Mouse (Mus musculus): Measurements from ENCODE around the gene Pask. TPM values are rescaled to one million over a fixed set of nuclear protein-coding genes. Genes with fewer than 3 reads are reported as not detected.

Gene Pask
- 5.6 and 6.9 TPM in 2 replicates for polyA plus RNA-seq (2014; fragmentation: Nextera tagmentation; extraction: Ambion mirVana)

DNA sequence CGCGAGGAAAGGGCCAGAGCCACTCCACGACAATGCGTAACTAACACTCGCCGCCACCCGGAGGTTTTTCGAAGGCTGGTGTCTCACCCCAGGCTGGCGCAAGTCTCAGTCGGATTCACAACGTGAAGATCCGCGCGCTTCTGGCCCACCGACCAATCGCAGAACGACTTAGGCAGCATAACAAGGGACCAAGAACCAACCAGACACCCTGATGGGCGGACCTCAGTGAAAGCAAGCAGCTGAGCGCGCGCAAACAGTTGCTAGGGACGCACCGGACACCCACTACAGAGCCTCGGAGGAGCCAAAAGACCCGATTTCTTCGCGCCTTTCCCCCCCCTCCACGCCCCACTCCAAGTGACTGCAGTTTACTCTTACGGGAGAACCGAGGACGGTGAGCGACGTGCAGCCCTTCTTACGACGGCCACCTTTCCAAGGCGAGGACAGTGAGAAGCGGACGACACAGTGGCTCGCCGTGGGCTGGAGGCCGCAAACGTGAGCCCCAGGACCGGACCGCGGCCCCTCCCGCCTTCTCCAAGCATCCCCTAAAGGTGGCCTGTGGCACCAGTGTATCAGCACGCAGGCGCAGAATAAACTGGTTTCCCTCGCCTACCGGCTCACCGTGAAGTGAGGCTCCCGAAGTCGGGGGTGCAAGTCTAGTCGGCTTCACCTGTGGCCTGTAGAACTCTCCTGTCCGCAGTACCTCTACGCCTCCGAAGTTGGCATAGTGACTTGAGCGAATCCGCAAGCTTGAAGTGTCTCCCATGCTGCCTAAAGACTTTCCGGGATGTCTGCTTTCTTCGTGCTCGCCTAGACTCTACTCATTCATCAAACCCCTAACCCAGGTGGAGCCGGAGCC lies at the start of gene Pask, which contains the start of gene Ppp1r7:
Gene Pask (minus strand): TSS at position 835 of the 856 bp plus-strand sequence.
Gene Ppp1r7 (plus strand): TSS at position 207 of the 856 bp plus-strand sequence.
- Histone ChIP-seq H3K27me3 (replicated peaks; ENCODE audit: control insufficient read depth, insufficient read depth, low read length) (no peaks in the 10 kb centered on the region), H3K27ac (ENCODE audit: low read depth, low read length) (peak within 1 kb of the TSS; percentile 63; the same call in 1 of the 2 replicates), H3K9me3 (replicated peaks; ENCODE audit: control insufficient read depth, low read length) (no peaks in the 10 kb centered on the region), H3K4me3 (ENCODE audit: low read depth, low read length) (peak within 1 kb of the TSS; percentile 96), H3K36me3 (ENCODE audit: control insufficient read depth, insufficient read depth, low read length) (peaks cover 18% of the 10 kb centered on the region), H3K9ac (ENCODE audit: low read length) (peak within 1 kb of the TSS; percentile 86), H3K4me1 (ENCODE audit: control insufficient read depth, insufficient read depth, low read length) (peaks cover 9% of the 10 kb centered on the region), H3K4me2 (ENCODE audit: low read length) (peak within 1 kb of the TSS; percentile 89)
- peak; percentile 98 for DNase-seq (ENCODE audit: low spot score)
- ATAC-seq = peak; percentile 95
- WGBS = under 1% methylated on average over 58 of the region's 63 CpGs

DNA sequence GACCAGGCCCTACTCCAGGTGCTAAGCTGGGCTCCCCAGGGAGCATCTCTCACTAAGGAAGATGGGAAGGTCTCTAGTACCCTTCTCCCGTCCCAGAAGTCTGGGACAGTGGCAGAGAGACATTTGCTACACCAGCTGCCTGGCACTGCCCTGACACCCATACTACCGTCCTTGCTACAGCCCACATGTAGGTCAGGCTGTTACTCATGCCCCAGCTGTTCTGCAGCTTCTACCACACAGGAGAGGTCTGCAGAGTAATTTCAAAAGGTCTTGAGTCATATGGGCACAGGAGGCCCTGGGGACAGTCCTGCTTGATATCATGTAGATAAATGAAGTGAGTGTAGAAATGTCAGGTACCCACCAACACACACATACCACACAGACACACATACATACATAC lies 45.6 kb upstream of the Pask start:
- ATAC-seq = no peak

DNA sequence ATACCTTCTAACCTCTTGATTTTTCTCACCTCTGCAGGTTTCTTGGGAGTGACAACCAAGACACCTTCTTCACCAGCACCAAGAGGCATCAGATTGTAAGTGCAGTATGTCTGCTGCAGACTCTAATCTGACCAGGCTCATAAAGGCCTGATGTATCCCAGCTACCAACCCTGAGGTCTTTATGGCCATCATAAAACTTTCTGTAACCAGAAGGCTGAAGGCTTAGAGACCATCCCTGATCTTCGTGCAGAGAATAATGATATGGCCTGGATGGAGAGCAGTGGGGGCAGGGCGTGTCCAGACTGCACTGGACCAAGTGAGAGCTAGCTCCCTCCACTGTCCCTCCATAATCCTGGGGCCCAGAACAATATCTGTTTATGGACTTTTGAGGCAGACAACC lies 43.9 kb upstream of the Pask start:
- H3K36me3 ChIP-seq (ENCODE audit: control insufficient read depth, insufficient read depth, low read length) = no peaks in the 10 kb centered on the region
- H3K9me3 ChIP-seq (replicated peaks; ENCODE audit: control insufficient read depth, low read length) = no peaks in the 10 kb centered on the region
- no peak for DNase-seq (ENCODE audit: low spot score)
- H3K27ac ChIP-seq (ENCODE audit: low read depth, low read length) = no peak overlapping the region
- no peak overlapping the region for H3K4me2 ChIP-seq (ENCODE audit: low read length)
- WGBS = 85% methylated on average over 2 of the region's 2 CpGs
- H3K9ac ChIP-seq (ENCODE audit: low read length) = no peak overlapping the region
- H3K27me3 ChIP-seq (replicated peaks; ENCODE audit: control insufficient read depth, insufficient read depth, low read length) = no peaks in the 10 kb centered on the region
- no peak for ATAC-seq
- H3K4me1 ChIP-seq (ENCODE audit: control insufficient read depth, insufficient read depth, low read length) = no peaks in the 10 kb centered on the region
- no peak overlapping the region for H3K4me3 ChIP-seq (ENCODE audit: low read depth, low read length)

More for the DNA sequence above, 45.6 kb upstream of the Pask start:
- no peak overlapping the region for H3K9ac ChIP-seq (ENCODE audit: low read length)
- H3K4me2 ChIP-seq (ENCODE audit: low read length) = no peak overlapping the region
- no peaks in the 10 kb centered on the region for H3K9me3 ChIP-seq (replicated peaks; ENCODE audit: control insufficient read depth, low read length)
- no peaks in the 10 kb centered on the region for H3K27me3 ChIP-seq (replicated peaks; ENCODE audit: control insufficient read depth, insufficient read depth, low read length)
- WGBS = 70% methylated on average over 2 of the region's 2 CpGs
- DNase-seq (ENCODE audit: low spot score) = no peak
- H3K4me1 ChIP-seq (ENCODE audit: control insufficient read depth, insufficient read depth, low read length) = no peaks in the 10 kb centered on the region
- no peaks in the 10 kb centered on the region for H3K36me3 ChIP-seq (ENCODE audit: control insufficient read depth, insufficient read depth, low read length)
- H3K27ac ChIP-seq (ENCODE audit: low read depth, low read length) = no peak overlapping the region
- H3K4me3 ChIP-seq (ENCODE audit: low read depth, low read length) = no peak overlapping the region

DNA sequence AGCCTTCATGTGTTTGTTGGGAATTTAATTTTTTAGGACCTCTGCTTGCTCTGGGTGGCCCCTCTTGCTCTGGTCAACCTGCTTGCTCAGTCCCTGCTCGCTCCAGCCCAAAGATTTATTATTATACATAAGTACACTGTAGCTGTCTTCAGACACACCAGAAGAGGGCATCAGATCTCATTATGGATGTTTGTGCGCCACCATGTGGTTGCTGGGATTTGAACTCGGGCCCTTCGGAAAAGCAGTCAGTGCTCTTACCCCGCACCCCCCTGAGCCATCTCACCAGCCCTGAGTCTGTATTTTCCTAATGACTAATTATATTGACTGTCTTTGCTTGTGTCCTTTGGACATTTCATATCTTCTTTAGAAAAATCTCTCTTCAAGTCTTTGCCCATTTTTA lies 35.8 kb upstream of the Pask start:
- DNase-seq (ENCODE audit: low spot score) (no peak), ATAC-seq (no peak)
- H3K36me3 ChIP-seq (ENCODE audit: control insufficient read depth, insufficient read depth, low read length) = no peaks in the 10 kb centered on the region
- no peaks in the 10 kb centered on the region for H3K9me3 ChIP-seq (replicated peaks; ENCODE audit: control insufficient read depth, low read length)
- no peak overlapping the region for H3K4me2 ChIP-seq (ENCODE audit: low read length)
- WGBS = 85% methylated on average over 5 of the region's 5 CpGs
- H3K4me3 ChIP-seq (ENCODE audit: low read depth, low read length) = no peak overlapping the region
- no peak overlapping the region for H3K9ac ChIP-seq (ENCODE audit: low read length)
- H3K27ac ChIP-seq (ENCODE audit: low read depth, low read length) = no peak overlapping the region
- no peaks in the 10 kb centered on the region for H3K4me1 ChIP-seq (ENCODE audit: control insufficient read depth, insufficient read depth, low read length)
- no peaks in the 10 kb centered on the region for H3K27me3 ChIP-seq (replicated peaks; ENCODE audit: control insufficient read depth, insufficient read depth, low read length)

DNA sequence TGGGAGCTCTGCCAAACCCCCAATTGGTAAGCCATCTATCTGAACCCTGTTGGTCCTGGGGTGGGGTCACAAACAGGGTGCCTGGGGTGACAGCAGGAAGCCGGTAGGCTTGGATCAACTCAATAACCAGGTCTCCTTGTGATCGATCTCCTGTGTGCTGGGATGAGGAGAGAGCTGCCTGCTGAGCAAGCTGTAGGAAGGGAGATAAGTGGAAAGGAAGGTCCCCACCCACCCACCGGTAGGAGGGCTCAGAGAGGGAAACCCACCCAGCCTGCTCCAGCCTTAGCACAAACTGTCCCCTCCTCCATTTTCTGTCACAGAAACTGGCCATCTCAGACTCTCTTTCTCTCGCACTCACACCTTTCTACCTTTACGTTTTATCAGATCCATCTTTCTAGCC lies 34.0 kb upstream of the Pask start:
- 77% methylated on average over 5 of the region's 5 CpGs for WGBS

DNA sequence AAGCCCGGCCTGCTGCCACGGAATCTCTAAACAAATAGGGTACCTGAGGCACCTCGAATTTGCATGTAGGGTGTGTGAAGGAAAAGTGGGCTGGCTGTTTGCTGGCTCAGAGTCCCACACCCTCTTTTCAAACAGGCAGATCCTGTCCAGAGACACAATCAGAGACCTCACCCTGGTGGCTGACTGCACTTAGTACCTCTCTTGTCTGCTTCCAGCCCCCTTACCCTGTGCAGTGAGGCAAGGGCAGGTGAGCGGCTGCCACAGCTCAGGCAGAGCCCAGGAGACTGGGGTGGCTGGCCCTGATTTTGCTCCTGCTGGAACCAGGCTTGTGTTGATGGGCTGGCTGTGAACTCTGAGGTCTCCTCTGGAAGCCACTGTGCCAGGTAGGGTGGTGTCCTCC lies 30.4 kb upstream of the Pask start, which contains the start of gene Ano7:
Gene Ano7 (plus strand): TSS at position 266 of the 400 bp plus-strand sequence.
- DNase-seq (ENCODE audit: low spot score) = no peak
- no peak within 1 kb of the TSS for H3K4me3 ChIP-seq (ENCODE audit: low read depth, low read length)
- H3K9me3 ChIP-seq (replicated peaks; ENCODE audit: control insufficient read depth, low read length) = no peaks in the 10 kb centered on the region
- WGBS = 84% methylated on average over 4 of the region's 4 CpGs
- ATAC-seq = no peak
- H3K36me3 ChIP-seq (ENCODE audit: control insufficient read depth, insufficient read depth, low read length) = no peaks in the 10 kb centered on the region
- no peak within 1 kb of the TSS for H3K4me2 ChIP-seq (ENCODE audit: low read length)
- H3K9ac ChIP-seq (ENCODE audit: low read length) = no peak within 1 kb of the TSS
- no peaks in the 10 kb centered on the region for H3K27me3 ChIP-seq (replicated peaks; ENCODE audit: control insufficient read depth, insufficient read depth, low read length)
- no peak within 1 kb of the TSS for H3K27ac ChIP-seq (ENCODE audit: low read depth, low read length)
- H3K4me1 ChIP-seq (ENCODE audit: control insufficient read depth, insufficient read depth, low read length) = no peaks in the 10 kb centered on the region

More for the DNA sequence above, 34.0 kb upstream of the Pask start:
- DNase-seq (ENCODE audit: low spot score) (no peak), ATAC-seq (no peak)
- Histone ChIP-seq H3K4me1 (ENCODE audit: control insufficient read depth, insufficient read depth, low read length) (no peaks in the 10 kb centered on the region), H3K36me3 (ENCODE audit: control insufficient read depth, insufficient read depth, low read length) (no peaks in the 10 kb centered on the region), H3K4me3 (ENCODE audit: low read depth, low read length) (no peak overlapping the region), H3K27ac (ENCODE audit: low read depth, low read length) (no peak overlapping the region), H3K9ac (ENCODE audit: low read length) (no peak overlapping the region), H3K27me3 (replicated peaks; ENCODE audit: control insufficient read depth, insufficient read depth, low read length) (no peaks in the 10 kb centered on the region), H3K9me3 (replicated peaks; ENCODE audit: control insufficient read depth, low read length) (no peaks in the 10 kb centered on the region), H3K4me2 (ENCODE audit: low read length) (no peak overlapping the region)

- 93% methylated on average over 6 of the region's 6 CpGs for WGBS
- H3K36me3 ChIP-seq (ENCODE audit: control insufficient read depth, insufficient read depth, low read length) = peaks cover 47% of the 10 kb centered on the region
Observed at GRCm38 (mm10) chr1:93365641-93366040, 22.4 kb upstream of the Pask start.

GRCm38 (mm10) chr1:93362661-93363060 lies 19.4 kb upstream of the Pask start:
- H3K9ac ChIP-seq (ENCODE audit: low read length) = no peak overlapping the region
- no peak overlapping the region for H3K27ac ChIP-seq (ENCODE audit: low read depth, low read length)
- no peak for ATAC-seq
- peaks cover 74% of the 10 kb centered on the region for H3K36me3 ChIP-seq (ENCODE audit: control insufficient read depth, insufficient read depth, low read length)
- H3K9me3 ChIP-seq (replicated peaks; ENCODE audit: control insufficient read depth, low read length) = no peaks in the 10 kb centered on the region
- no peak overlapping the region for H3K4me2 ChIP-seq (ENCODE audit: low read length)
- 87% methylated on average over 4 of the region's 4 CpGs for WGBS
- no peaks in the 10 kb centered on the region for H3K4me1 ChIP-seq (ENCODE audit: control insufficient read depth, insufficient read depth, low read length)
- H3K4me3 ChIP-seq (ENCODE audit: low read depth, low read length) = no peak overlapping the region
- no peak for DNase-seq (ENCODE audit: low spot score)
- H3K27me3 ChIP-seq (replicated peaks; ENCODE audit: control insufficient read depth, insufficient read depth, low read length) = no peaks in the 10 kb centered on the region

More at GRCm38 (mm10) chr1:93365641-93366040, 22.4 kb upstream of the Pask start:
- no peaks in the 10 kb centered on the region for H3K9me3 ChIP-seq (replicated peaks; ENCODE audit: control insufficient read depth, low read length)
- no peak overlapping the region for H3K4me2 ChIP-seq (ENCODE audit: low read length)
- ATAC-seq (no peak), DNase-seq (ENCODE audit: low spot score) (no peak)
- H3K9ac ChIP-seq (ENCODE audit: low read length) = no peak overlapping the region
- no peak overlapping the region for H3K27ac ChIP-seq (ENCODE audit: low read depth, low read length)
- H3K4me3 ChIP-seq (ENCODE audit: low read depth, low read length) = no peak overlapping the region
- H3K4me1 ChIP-seq (ENCODE audit: control insufficient read depth, insufficient read depth, low read length) = no peaks in the 10 kb centered on the region
- H3K27me3 ChIP-seq (replicated peaks; ENCODE audit: control insufficient read depth, insufficient read depth, low read length) = no peaks in the 10 kb centered on the region

GRCm38 (mm10) chr1:93352724-93353123 lies 9.4 kb upstream of the Pask start:
- no peak overlapping the region for H3K9ac ChIP-seq (ENCODE audit: low read length)
- H3K27me3 ChIP-seq (replicated peaks; ENCODE audit: control insufficient read depth, insufficient read depth, low read length) = no peaks in the 10 kb centered on the region
- no peak overlapping the region for H3K4me2 ChIP-seq (ENCODE audit: low read length)
- DNase-seq (ENCODE audit: low spot score) (no peak), ATAC-seq (no peak)
- H3K9me3 ChIP-seq (replicated peaks; ENCODE audit: control insufficient read depth, low read length) = no peaks in the 10 kb centered on the region
- no peak overlapping the region for H3K27ac ChIP-seq (ENCODE audit: low read depth, low read length)
- H3K36me3 ChIP-seq (ENCODE audit: control insufficient read depth, insufficient read depth, low read length) = peaks cover 88% of the 10 kb centered on the region
- 90% methylated on average over 2 of the region's 2 CpGs for WGBS
- no peaks in the 10 kb centered on the region for H3K4me1 ChIP-seq (ENCODE audit: control insufficient read depth, insufficient read depth, low read length)
- no peak overlapping the region for H3K4me3 ChIP-seq (ENCODE audit: low read depth, low read length)
